Mouse (Mus musculus) left cerebral cortex, adult 2 months (tissue): ENCODE data around the gene Fam205c. TPM values are rescaled to one million over a fixed set of nuclear protein-coding genes. Genes with fewer than 3 reads are reported as not detected.

Experiments
- DNase-seq, 2 experiments: peaks; one replicate each; pipeline ENCODE4 v3.0.0; 2021 to 2022; ENCODE audit warnings: low spot score in 2 of 2, mixed read lengths in 1 of 2; ENCODE audit errors: extremely low spot score in 1 of 2
- H3K27ac ChIP-seq: fragments of 200-600 bp; 2 replicates; pipeline ENCODE4 v1.8.1; 2022
- H3K4me3 ChIP-seq: fragments of 200-600 bp; 2 replicates; pipeline ENCODE4 v1.8.1; 2022
- CTCF ChIP-seq: fragments of 200-600 bp; IDR thresholded peaks from 2 replicates; pipeline ENCODE4 v1.8.1; 2022; ENCODE audit warnings: antibody characterized with exemption, mild to moderate bottlenecking, moderate library complexity
- intact Hi-C: fragments of 180-260 bp; cut with DNase I; formaldehyde crosslinking; loops from one replicate; pipeline ENCODE4 v1.15.1; 2025
- total RNA-seq, 2 experiments: library from RNA; stranded (reverse); gene quantifications; 2 replicates each; pipeline ENCODE4 v1.2.3; 2021

Gene Fam205c
- total RNA-seq, 2 experiments from 2014 or later = 1.0 to 1.8 TPM

GRCm38 (mm10) chr4:42903942-42904341, 29.9 kb upstream of the Fam205c start:
- H3K27ac ChIP-seq = peak overlapping the region; percentile 55; the same call in 1 of the 2 replicates
- TF ChIP-seq CTCF = no peak
- no peak overlapping the region for H3K4me3 ChIP-seq
- intact Hi-C loops = loop anchor here (2.0 kb wide), 1 partner anchor 17 kb away; no protein-coding TSS in a partner anchor
- DNase-seq = no peak

DNA sequence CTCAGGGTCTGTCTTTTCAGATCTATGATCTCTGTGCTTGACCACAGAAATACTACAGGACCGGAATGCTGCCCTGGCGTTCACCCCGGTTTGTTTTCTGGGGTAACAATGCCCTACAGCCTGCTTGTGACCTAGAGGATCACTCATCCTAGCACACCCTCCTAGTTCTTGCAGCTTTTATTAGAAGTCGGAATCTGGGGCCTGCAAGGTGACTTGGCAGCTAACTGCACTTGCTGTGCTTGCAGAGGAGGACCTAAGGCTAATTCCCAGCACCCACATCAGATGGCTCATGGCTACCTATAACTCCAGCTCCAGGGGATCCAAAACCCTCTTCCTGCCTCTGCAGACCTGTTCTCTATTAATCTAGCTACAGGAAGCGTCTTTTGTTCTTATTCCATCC, 28.7 kb upstream of the Fam205c start:
- no peak for TF ChIP-seq CTCF
- no peak for DNase-seq
- intact Hi-C loops = loop anchor here (2.0 kb wide), 1 partner anchor 16 kb away; no protein-coding TSS in a partner anchor
- Histone ChIP-seq H3K4me3 (no peak overlapping the region), H3K27ac (peak overlapping the region; percentile 55)

DNA sequence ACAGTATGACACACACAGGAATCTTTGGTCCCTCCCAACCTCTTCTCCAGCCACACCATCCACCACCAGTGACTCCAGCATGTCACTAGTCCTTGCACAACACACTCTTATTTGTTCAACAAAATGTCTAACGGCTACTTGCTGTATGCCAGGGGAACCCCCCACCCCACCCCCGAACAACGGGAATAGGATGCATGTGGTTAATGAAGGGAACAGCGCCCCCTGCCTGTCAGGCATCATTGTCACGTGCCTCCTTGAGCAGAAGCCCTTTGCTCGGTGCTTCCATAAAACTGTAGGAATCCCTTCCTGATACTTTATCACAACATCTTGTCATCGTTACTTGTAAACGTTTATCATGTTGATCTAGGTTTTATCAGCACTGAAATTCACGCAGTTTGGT, 28.1 kb upstream of the Fam205c start:
- intact Hi-C loops = loop anchor here (2.0 kb wide), 1 partner anchor 15 kb away; no protein-coding TSS in a partner anchor
- TF ChIP-seq CTCF = peak; percentile 40
- no peak for DNase-seq
- H3K27ac ChIP-seq = peak overlapping the region; percentile 55
- H3K4me3 ChIP-seq = no peak overlapping the region

- no peak; the same call in 1 of the 2 replicates for TF ChIP-seq CTCF
- intact Hi-C loops = no loop called here
- DNase-seq = peak in 1 of 2 experiments; percentile 48
- Histone ChIP-seq H3K27ac (peak overlapping the region; percentile 84), H3K4me3 (peak overlapping the region; percentile 19; the same call in 1 of the 2 replicates)
Observed at GRCm38 (mm10) chr4:42900878-42901277, 26.8 kb upstream of the Fam205c start.

DNA sequence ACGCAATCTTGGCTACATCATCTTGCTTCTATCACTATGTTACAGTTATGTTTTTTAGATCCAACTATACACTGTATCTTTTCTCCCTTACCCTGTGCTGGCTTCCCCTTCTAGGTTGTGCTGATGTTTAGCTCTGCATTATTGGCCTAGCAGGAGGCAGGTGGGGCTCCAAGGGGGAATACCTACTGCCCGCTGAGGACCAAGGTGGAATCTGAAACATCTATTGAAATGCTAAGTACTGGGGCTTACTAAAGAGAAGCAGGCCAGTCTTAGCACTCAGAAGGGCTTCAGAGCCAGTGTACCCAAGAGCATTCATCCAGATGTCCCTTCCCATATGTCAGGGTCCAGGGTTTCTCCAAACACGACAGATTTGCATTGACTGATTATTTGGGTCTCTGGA, 24.9 kb upstream of the Fam205c start:
- no peak for DNase-seq
- TF ChIP-seq CTCF = no peak
- Histone ChIP-seq H3K4me3 (no peak overlapping the region), H3K27ac (no peak overlapping the region)
- intact Hi-C loops = no loop called here

- Histone ChIP-seq H3K27ac (no peak overlapping the region), H3K4me3 (no peak overlapping the region)
- TF ChIP-seq CTCF = no peak
- no peak for DNase-seq
- intact Hi-C loops = no loop called here
Observed at GRCm38 (mm10) chr4:42895118-42895517, 21.1 kb upstream of the Fam205c start.

- H3K27ac ChIP-seq = no peak overlapping the region
- TF ChIP-seq CTCF = no peak
- no peak for DNase-seq
- no peak overlapping the region for H3K4me3 ChIP-seq
- intact Hi-C loops = no loop called here
Observed at GRCm38 (mm10) chr4:42891176-42891575, 17.1 kb upstream of the Fam205c start.

GRCm38 (mm10) chr4:42888806-42889205, 14.8 kb upstream of the Fam205c start:
- no peak for TF ChIP-seq CTCF
- no peak overlapping the region for H3K27ac ChIP-seq
- no peak overlapping the region for H3K4me3 ChIP-seq
- intact Hi-C loops = no loop called here
- no peak for DNase-seq

GRCm38 (mm10) chr4:42886926-42887325, 12.9 kb upstream of the Fam205c start:
- Histone ChIP-seq H3K4me3 (no peak overlapping the region), H3K27ac (peak overlapping the region; percentile 66)
- intact Hi-C loops = loop anchor here (1.0 to 2.0 kb wide), 4 partner anchors 16 to 59 kb away; partner anchors contain the start of gene Phf24
- DNase-seq = peak in 1 of 2 experiments; percentile 32
- no peak for TF ChIP-seq CTCF

- intact Hi-C loops = no loop called here
- no peak for TF ChIP-seq CTCF
- no peak for DNase-seq
- H3K27ac ChIP-seq = no peak overlapping the region
- H3K4me3 ChIP-seq = no peak overlapping the region
Observed at GRCm38 (mm10) chr4:42880677-42880948, 6.6 kb upstream of the Fam205c start.

- no peak overlapping the region for H3K27ac ChIP-seq
- no peak for DNase-seq
- no peak; the same call in 1 of the 2 replicates for TF ChIP-seq CTCF
- intact Hi-C loops = no loop called here
- no peak overlapping the region for H3K4me3 ChIP-seq
Observed at GRCm38 (mm10) chr4:42879829-42880676, 6.0 kb upstream of the Fam205c start.

DNA sequence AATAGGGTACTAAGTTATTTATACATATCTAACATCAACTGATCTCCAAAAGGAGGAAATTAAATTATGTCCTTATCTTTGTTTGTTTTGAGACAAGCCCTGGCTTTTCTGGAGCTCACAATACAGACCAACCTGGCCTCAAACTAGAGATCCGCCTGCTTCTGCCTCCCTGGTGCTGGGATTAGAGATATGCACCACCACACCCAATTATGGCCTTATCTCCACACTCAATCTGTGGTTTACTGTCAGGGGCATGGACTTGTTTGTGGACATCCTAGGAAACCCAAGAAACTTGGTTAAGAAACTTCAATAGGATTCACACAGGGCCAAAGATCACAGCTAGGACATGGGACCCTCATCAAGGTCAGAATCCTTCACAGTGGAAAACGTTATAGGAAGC, 3.6 kb upstream of the Fam205c start:
- DNase-seq = no peak
- TF ChIP-seq CTCF = no peak
- intact Hi-C loops = loop anchor here (1.0 kb wide), 2 partner anchors 84 to 88 kb away; no protein-coding TSS in a partner anchor
- Histone ChIP-seq H3K27ac (no peak overlapping the region), H3K4me3 (no peak overlapping the region)
